Mouse (Mus musculus) limb, embryonic 14.5 days (tissue): ENCODE data around the gene Ndufb6. TPM values are rescaled to one million over a fixed set of nuclear protein-coding genes. Genes with fewer than 3 reads are reported as not detected.

ENCODE experiments used
- ATAC-seq: fragments of 200-750 bp; cut with Nextera tagmentation; 2 replicates; pipeline ENCODE4 v1.8.0; 2017; ENCODE audit warnings: low read depth, moderate number of reproducible peaks, moderate TSS enrichment; ENCODE audit not compliant: low FRiP score
- DNase-seq: peaks from one replicate; pipeline ENCODE4 v3.0.0-alpha.2; 2015; ENCODE audit warnings: low spot score
- H3K27ac ChIP-seq: fragments of 300-500 bp; sonication (generic); replicated peaks from 2 replicates; pipeline ENCODE4 v1.5.1; 2014; ENCODE audit warnings: low read depth, mild to moderate bottlenecking, low read length, moderate library complexity, mixed read lengths
- H3K27me3 ChIP-seq: fragments of 300-500 bp; sonication (generic); 2 replicates; pipeline ENCODE4 v1.6.1; 2014; ENCODE audit warnings: low read length, mixed read lengths; ENCODE audit not compliant: control insufficient read depth, insufficient read depth
- H3K36me3 ChIP-seq: fragments of 300-500 bp; sonication (generic); 2 replicates; pipeline ENCODE4 v1.6.1; 2014; ENCODE audit warnings: mild to moderate bottlenecking, low read length, moderate library complexity, mixed read lengths; ENCODE audit not compliant: control insufficient read depth, insufficient read depth
- H3K4me1 ChIP-seq: fragments of 300-500 bp; sonication (generic); 2 replicates; pipeline ENCODE4 v1.6.1; 2014; ENCODE audit warnings: antibody characterized with exemption, low read length, mixed read lengths; ENCODE audit not compliant: control insufficient read depth, insufficient read depth
- H3K4me2 ChIP-seq: fragments of 300-500 bp; sonication (generic); replicated peaks from 2 replicates; pipeline ENCODE4 v1.6.1; 2014; ENCODE audit warnings: low read depth, mild to moderate bottlenecking, low read length, moderate library complexity; ENCODE audit not compliant: severe bottlenecking
- H3K4me3 ChIP-seq: fragments of 300-500 bp; sonication (generic); replicated peaks from 2 replicates; pipeline ENCODE4 v1.5.1; 2014; ENCODE audit warnings: low read length
- H3K9ac ChIP-seq: fragments of 300-500 bp; sonication (generic); 2 replicates; pipeline ENCODE4 v1.6.1; 2014; ENCODE audit warnings: mild to moderate bottlenecking, low read depth, low read length, moderate library complexity; ENCODE audit not compliant: severe bottlenecking
- H3K9me3 ChIP-seq: fragments of 300-500 bp; sonication (generic); 2 replicates; pipeline ENCODE4 v1.6.1; 2016; ENCODE audit warnings: low read length; ENCODE audit not compliant: control insufficient read depth
- POLR2A ChIP-seq: fragments of 200-500 bp; IDR thresholded peaks from 2 replicates; pipeline ENCODE4 v1.8.0; 2012; ENCODE audit warnings: inconsistent platforms, mild to moderate bottlenecking, moderate library complexity, borderline replicate concordance; ENCODE audit not compliant: insufficient read depth, insufficient read length; ENCODE audit errors: extremely low read depth
- WGBS: fragments of 180-500 bp; shearing (Covaris S2); extraction: QIAGEN DNeasy Blood & Tissue Kit; methylation state at CpG from one replicate; pipeline ENCODE4 v1.1.7; 2014; 5-methylcytosine and 5-hydroxymethylcytosine counted together
- polyA plus RNA-seq, 2 experiments: library from polyadenylated mRNA; depleted of rRNA in 1 of 2; stranded (reverse) in 1 of 2; unstranded in 1 of 2; fragments of >200 nt; fragmentation: Nextera tagmentation in 1 of 2; extraction: Ambion mirVana in 1 of 2; gene quantifications; 2 replicates each; pipeline versions ENCODE4 v1.2.1 to v1.2.3; 2012 to 2014

The Ndufb6 gene
- polyA plus RNA-seq, 2 experiments, result 134 to 287 TPM

DNA sequence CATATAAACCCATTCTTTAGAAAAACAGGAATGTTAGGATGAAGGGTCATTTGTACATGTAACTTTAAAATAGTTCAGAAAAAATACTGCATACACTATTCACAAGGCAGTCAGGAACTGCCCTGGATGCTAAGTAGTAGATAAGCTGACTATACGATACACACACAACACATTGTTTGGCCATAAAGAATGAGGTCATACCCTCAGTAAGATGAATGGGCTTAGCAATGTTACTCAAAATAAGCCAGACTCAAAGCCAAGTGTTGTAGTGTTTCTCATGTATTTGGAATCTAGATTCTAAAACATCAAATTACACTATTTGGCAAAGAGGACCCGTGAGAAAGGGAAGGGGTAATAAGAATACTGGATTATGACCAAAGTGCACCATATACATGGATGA, 25.5 kb downstream of the Ndufb6 start:
- Histone ChIP-seq H3K27ac (no peak overlapping the region), H3K36me3 (peaks cover 11% of the 10 kb centered on the region; the same call in 1 of the 2 replicates), H3K27me3 (no peaks in the 10 kb centered on the region), H3K4me1 (0 out of 2 replicates have a peak, but pooled peaks cover 3% of the 10 kb centered on the region), H3K4me2 (no peak overlapping the region), H3K9ac (no peak overlapping the region), H3K4me3 (no peak overlapping the region), H3K9me3 (no peaks in the 10 kb centered on the region)
- 71% methylated on average over 2 of the region's 2 CpGs for WGBS
- peak; percentile 17 for DNase-seq
- ATAC-seq, result peak; percentile 41; the same call in 1 of the 2 replicates
- TF ChIP-seq POLR2A, result no peak

- Histone ChIP-seq H3K27me3 (no peaks in the 10 kb centered on the region), H3K36me3 (no peaks in the 10 kb centered on the region), H3K4me3 (no peak overlapping the region), H3K4me2 (no peak overlapping the region), H3K27ac (no peak overlapping the region), H3K9me3 (no peaks in the 10 kb centered on the region), H3K4me1 (0 out of 2 replicates have a peak, but pooled peaks cover 3% of the 10 kb centered on the region), H3K9ac (no peak overlapping the region)
- ATAC-seq (no peak), DNase-seq (no peak)
- WGBS, result 95% methylated on average over 5 of the region's 5 CpGs
- no peak for TF ChIP-seq POLR2A
These were observed 28.2 kb downstream of the Ndufb6 start for GRCm38 (mm10) chr4:40250984-40251383.

DNA sequence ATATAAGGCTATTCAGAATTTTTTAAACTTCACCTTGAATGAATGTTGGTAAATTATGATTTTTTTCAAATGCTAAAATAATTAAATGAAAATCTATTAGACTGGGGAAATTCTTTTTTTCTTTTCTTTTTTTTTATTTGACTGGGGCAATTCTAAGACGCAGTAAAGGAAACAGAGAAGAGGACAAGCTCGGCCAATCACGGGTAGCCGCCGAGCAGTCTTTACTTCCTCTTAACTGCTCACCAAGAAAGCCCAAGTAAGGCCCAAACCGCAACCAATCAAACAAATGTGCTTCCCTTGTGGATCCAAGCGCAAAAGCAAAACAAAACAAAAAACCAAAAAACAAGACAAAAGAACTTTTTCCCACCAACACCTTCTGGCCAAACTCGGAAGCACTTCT, 35.2 kb downstream of the Ndufb6 start:
- WGBS, result 80% methylated on average over 8 of the region's 8 CpGs
- no peaks in the 10 kb centered on the region for H3K9me3 ChIP-seq
- H3K27ac ChIP-seq, result no peak overlapping the region
- H3K4me3 ChIP-seq, result no peak overlapping the region
- H3K4me1 ChIP-seq, result no peaks in the 10 kb centered on the region
- no peaks in the 10 kb centered on the region for H3K36me3 ChIP-seq
- DNase-seq, result no peak
- H3K27me3 ChIP-seq, result no peaks in the 10 kb centered on the region
- no peak for ATAC-seq
- no peak overlapping the region for H3K4me2 ChIP-seq
- no peak for TF ChIP-seq POLR2A
- H3K9ac ChIP-seq, result no peak overlapping the region

DNA sequence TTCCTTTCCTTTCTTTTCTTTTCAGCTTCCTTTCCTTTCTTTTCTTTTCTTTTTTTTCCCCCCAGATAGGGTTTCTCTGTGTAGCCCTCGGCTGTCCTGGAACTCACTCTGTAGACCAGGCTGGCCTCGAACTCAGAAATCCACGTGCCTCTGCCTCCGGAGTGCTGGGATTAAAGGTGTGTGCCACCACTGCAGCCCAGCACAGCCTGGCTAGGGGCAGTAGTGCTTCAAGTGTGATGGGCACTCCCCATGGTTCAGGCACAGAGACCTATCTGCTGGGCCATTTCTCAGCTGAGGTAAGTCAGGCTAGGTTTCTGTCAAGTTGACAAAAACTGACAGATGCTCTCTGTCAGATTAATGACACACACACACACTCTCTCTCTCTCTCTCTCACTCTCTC, 36.2 kb downstream of the Ndufb6 start:
- ATAC-seq (no peak), DNase-seq (no peak)
- H3K4me1 ChIP-seq, result no peaks in the 10 kb centered on the region; the same call in 1 of the 2 replicates
- H3K27ac ChIP-seq, result no peak overlapping the region
- no peak overlapping the region for H3K4me3 ChIP-seq
- WGBS, result 78% methylated on average over 4 of the region's 4 CpGs
- no peak overlapping the region for H3K4me2 ChIP-seq
- no peak for TF ChIP-seq POLR2A
- H3K9me3 ChIP-seq, result no peaks in the 10 kb centered on the region
- H3K36me3 ChIP-seq, result no peaks in the 10 kb centered on the region
- no peak overlapping the region for H3K9ac ChIP-seq
- no peaks in the 10 kb centered on the region for H3K27me3 ChIP-seq

GRCm38 (mm10) chr4:40241928-40242327, 37.3 kb downstream of the Ndufb6 start:
- Histone ChIP-seq H3K9ac (no peak overlapping the region), H3K4me3 (no peak overlapping the region), H3K27me3 (no peaks in the 10 kb centered on the region), H3K9me3 (no peaks in the 10 kb centered on the region), H3K4me2 (no peak overlapping the region), H3K36me3 (no peaks in the 10 kb centered on the region), H3K4me1 (no peaks in the 10 kb centered on the region; the same call in 1 of the 2 replicates), H3K27ac (no peak overlapping the region)
- TF ChIP-seq POLR2A, result no peak
- 54% methylated on average over 6 of the region's 6 CpGs for WGBS
- DNase-seq (no peak), ATAC-seq (no peak)
